Mouse (Mus musculus) megakaryocyte, embryonic 14.5 days (primary cell): ENCODE data around the gene Clec2d.

Experiments
- FLI1 ChIP-seq: IDR thresholded peaks from 2 replicates; pipeline ENCODE4 v1.6.1; 2012; ENCODE audit warnings: low read length, inconsistent platforms, mixed read lengths
- GATA1 ChIP-seq: IDR thresholded peaks from 3 replicates; pipeline ENCODE4 v1.6.1; 2012; ENCODE audit warnings: mixed read lengths, low read length, inconsistent platforms, borderline replicate concordance

GRCm38 (mm10) chr6:129208891-129209519 lies 28.6 kb downstream of the Clec2d start:
- TF ChIP-seq GATA1, result no peak
- no peak for TF ChIP-seq FLI1
